Mouse (Mus musculus) MEL (cell line): Measurements from ENCODE around the gene Pakap. TPM values are rescaled to one million over a fixed set of nuclear protein-coding genes. Genes with fewer than 3 reads are reported as not detected.

ENCODE experiments used
- DNase-seq: peaks from one replicate; pipeline ENCODE4 v3.0.0; 2011; ENCODE audit warnings: low read depth, low spot score
- H3K27ac ChIP-seq: 2 replicates; pipeline ENCODE4 v1.5.1; 2012; ENCODE audit warnings: low read depth, mild to moderate bottlenecking, control low read depth, low read length, moderate library complexity; ENCODE audit not compliant: control insufficient read depth
- H3K27me3 ChIP-seq, 2 experiments: fragments of 150-350 bp in 1 of 2; sonication (generic) in 1 of 2; 2 replicates each; pipeline ENCODE4 v1.6.1; 2012; ENCODE audit warnings: low read length in 2 of 2, mild to moderate bottlenecking in 2 of 2, improper control_type of control experiment in 1 of 2, moderate library complexity in 1 of 2; ENCODE audit not compliant: insufficient read depth in 2 of 2, control insufficient read depth in 1 of 2
- H3K36me3 ChIP-seq, 2 experiments: 2 replicates each; pipeline ENCODE4 v1.6.1; 2012 to 2014; ENCODE audit warnings: low read length in 2 of 2, improper control_type of control experiment in 1 of 2, inconsistent platforms in 1 of 2, mild to moderate bottlenecking in 1 of 2; ENCODE audit not compliant: insufficient read depth in 2 of 2, control insufficient read depth in 1 of 2
- H3K4me1 ChIP-seq, 2 experiments: fragments of 150-350 bp in 1 of 2; sonication (generic) in 1 of 2; 2 replicates each; pipeline ENCODE4 v1.6.1; 2012; ENCODE audit warnings: low read length in 2 of 2, improper control_type of control experiment in 1 of 2, mild to moderate bottlenecking in 1 of 2; ENCODE audit not compliant: insufficient read depth in 2 of 2, control insufficient read depth in 1 of 2
- H3K4me3 ChIP-seq, 2 experiments: fragments of 150-350 bp in 1 of 2; sonication (generic) in 1 of 2; 2 replicates each; pipeline ENCODE4 v1.5.1; 2012; ENCODE audit warnings: low read depth in 2 of 2, low read length in 2 of 2, mild to moderate bottlenecking in 2 of 2, moderate library complexity in 2 of 2, control low read depth in 1 of 2, improper control_type of control experiment in 1 of 2; ENCODE audit not compliant: control insufficient read depth in 1 of 2, insufficient read depth in 1 of 2
- H3K79me2 ChIP-seq: 2 replicates; pipeline ENCODE4 v1.6.1; 2012; ENCODE audit warnings: mild to moderate bottlenecking, low read length, moderate library complexity; ENCODE audit not compliant: control insufficient read depth, poor library complexity, insufficient read depth
- H3K9ac ChIP-seq: 2 replicates; pipeline ENCODE4 v1.6.1; 2012; ENCODE audit warnings: low read depth, mild to moderate bottlenecking, control low read depth, low read length, moderate library complexity; ENCODE audit not compliant: control insufficient read depth, poor library complexity, severe bottlenecking
- H3K9me3 ChIP-seq: fragments of 150-350 bp; sonication (generic); replicated peaks from 2 replicates; pipeline ENCODE4 v1.6.1; 2012; ENCODE audit warnings: mild to moderate bottlenecking, low read length, improper control_type of control experiment, moderate library complexity; ENCODE audit not compliant: insufficient read depth
- BHLHE40 ChIP-seq: IDR thresholded peaks from 2 replicates; pipeline ENCODE4 v1.6.1; 2012; ENCODE audit warnings: low read depth, mild to moderate bottlenecking, inconsistent platforms, low read length, improper control_type of control experiment, borderline replicate concordance
- E2F4 ChIP-seq: IDR thresholded peaks from 2 replicates; pipeline ENCODE4 v1.6.1; 2011; ENCODE audit warnings: low read depth, low read length, improper control_type of control experiment, borderline replicate concordance
- EP300 ChIP-seq, 2 experiments: IDR thresholded peaks; 2 replicates each; pipeline ENCODE4 v1.6.1; 2011; ENCODE audit warnings: improper control_type of control experiment in 2 of 2, low read length in 2 of 2, low read depth in 1 of 2, mild to moderate bottlenecking in 1 of 2
- ETS1 ChIP-seq: IDR thresholded peaks from 2 replicates; pipeline ENCODE4 v1.6.1; 2012; ENCODE audit warnings: low read depth, mild to moderate bottlenecking, inconsistent platforms, low read length, improper control_type of control experiment, moderate library complexity
- GATA1 ChIP-seq: IDR thresholded peaks from 2 replicates; pipeline ENCODE4 v1.6.1; 2011; ENCODE audit warnings: low read depth, low read length, improper control_type of control experiment
- JUND ChIP-seq: IDR thresholded peaks from 2 replicates; pipeline ENCODE4 v1.6.1; 2011; ENCODE audit warnings: low read depth, mild to moderate bottlenecking, improper control_type of control experiment, low read length
- KAT2A ChIP-seq: conservative IDR thresholded peaks from 2 replicates; pipeline ENCODE4 v1.6.1; 2012; ENCODE audit warnings: low read depth, low read length, improper control_type of control experiment, inconsistent platforms
- MAFK ChIP-seq: IDR thresholded peaks from 2 replicates; pipeline ENCODE4 v1.6.1; 2011; ENCODE audit warnings: low read depth, mild to moderate bottlenecking, low read length, improper control_type of control experiment, borderline replicate concordance
- MAX ChIP-seq: IDR thresholded peaks from 2 replicates; pipeline ENCODE4 v1.6.1; 2011; ENCODE audit warnings: low read length, improper control_type of control experiment
- MEF2A ChIP-seq: IDR thresholded peaks from 2 replicates; pipeline ENCODE4 v1.6.1; 2014; ENCODE audit warnings: low read depth, mild to moderate bottlenecking, inconsistent platforms, low read length, improper control_type of control experiment; ENCODE audit not compliant: poor library complexity, insufficient replicate concordance, severe bottlenecking; ENCODE audit errors: extremely low read depth
- MXI1 ChIP-seq: IDR thresholded peaks from 2 replicates; pipeline ENCODE4 v1.6.1; 2011; ENCODE audit warnings: mild to moderate bottlenecking, low read depth, low read length, improper control_type of control experiment
- MYB ChIP-seq: IDR thresholded peaks from 2 replicates; pipeline ENCODE4 v1.6.1; 2011; ENCODE audit warnings: mild to moderate bottlenecking, low read depth, low read length, improper control_type of control experiment
- NRF1 ChIP-seq: IDR thresholded peaks from 2 replicates; pipeline ENCODE4 v1.6.1; 2014; ENCODE audit warnings: low read depth, mild to moderate bottlenecking, inconsistent platforms, low read length, improper control_type of control experiment, moderate library complexity; ENCODE audit not compliant: poor library complexity, insufficient read depth, severe bottlenecking
- POLR2A ChIP-seq, 2 experiments: IDR thresholded peaks; 2 replicates each; pipeline ENCODE4 v1.6.1; 2011 to 2012; ENCODE audit warnings: low read length in 2 of 2, mild to moderate bottlenecking in 2 of 2, control low read depth in 1 of 2, improper control_type of control experiment in 1 of 2, low read depth in 1 of 2, moderate library complexity in 1 of 2; ENCODE audit not compliant: control insufficient read depth in 1 of 2, insufficient read depth in 1 of 2, poor library complexity in 1 of 2
- POLR2AphosphoS2 ChIP-seq: IDR thresholded peaks from 2 replicates; pipeline ENCODE4 v1.6.1; 2011; ENCODE audit warnings: low read length, improper control_type of control experiment
- POLR2AphosphoS5 ChIP-seq: IDR thresholded peaks from 2 replicates; pipeline ENCODE4 v1.6.1; 2012; ENCODE audit warnings: low read depth, borderline replicate concordance, mild to moderate bottlenecking, inconsistent platforms, low read length, moderate library complexity, mixed read lengths
- RAD21 ChIP-seq: IDR thresholded peaks from 2 replicates; pipeline ENCODE4 v1.6.1; 2011; ENCODE audit warnings: mild to moderate bottlenecking, low read depth, low read length, improper control_type of control experiment
- RCOR1 ChIP-seq: IDR thresholded peaks from 2 replicates; pipeline ENCODE4 v1.6.1; 2012; ENCODE audit warnings: low read depth, mild to moderate bottlenecking, inconsistent platforms, low read length, improper control_type of control experiment
- SIN3A ChIP-seq: IDR thresholded peaks from 2 replicates; pipeline ENCODE4 v1.6.1; 2012; ENCODE audit warnings: low read length, improper control_type of control experiment, inconsistent platforms
- TAL1 ChIP-seq: IDR thresholded peaks from 2 replicates; pipeline ENCODE4 v1.6.1; 2012; ENCODE audit warnings: mild to moderate bottlenecking, inconsistent platforms, low read length, moderate library complexity, mixed read lengths
- TCF12 ChIP-seq: IDR thresholded peaks from 2 replicates; pipeline ENCODE4 v1.6.1; 2014; ENCODE audit warnings: low read depth, mild to moderate bottlenecking, inconsistent platforms, low read length, improper control_type of control experiment, moderate library complexity
- USF1 ChIP-seq: IDR thresholded peaks from 2 replicates; pipeline ENCODE4 v1.6.1; 2014; ENCODE audit warnings: low read depth, mild to moderate bottlenecking, inconsistent platforms, low read length, improper control_type of control experiment, moderate library complexity
- USF2 ChIP-seq, 2 experiments: IDR thresholded peaks; 2 replicates each; pipeline ENCODE4 v1.6.1; 2011 to 2012; ENCODE audit warnings: improper control_type of control experiment in 2 of 2, low read length in 2 of 2, borderline replicate concordance in 1 of 2, inconsistent platforms in 1 of 2, low read depth in 1 of 2, mild to moderate bottlenecking in 1 of 2; ENCODE audit not compliant: insufficient read depth in 1 of 2
- ZKSCAN1 ChIP-seq: IDR thresholded peaks from 2 replicates; pipeline ENCODE4 v1.6.1; 2012; ENCODE audit warnings: low read depth, mild to moderate bottlenecking, inconsistent platforms, low read length, improper control_type of control experiment, moderate library complexity
- ZMIZ1 ChIP-seq: IDR thresholded peaks from 2 replicates; pipeline ENCODE4 v1.6.1; 2012; ENCODE audit warnings: low read depth, mild to moderate bottlenecking, inconsistent platforms, low read length, improper control_type of control experiment, moderate library complexity
- polyA plus RNA-seq, 2 experiments: library from polyadenylated mRNA; stranded (reverse) in 1 of 2; unstranded in 1 of 2; fragments of >175 nt in 1 of 2; fragments of >200 nt in 1 of 2; gene quantifications; 2 replicates each; pipeline versions ENCODE4 v1.2.1 to v1.2.4; 2012; ENCODE audit warnings: low replicate concordance in 2 of 2, low read depth in 1 of 2; ENCODE audit not compliant: insufficient read length in 2 of 2, insufficient read depth in 1 of 2, missing spikeins in 1 of 2
- total RNA-seq: library from RNA; depleted of rRNA; stranded (reverse); fragments of 300-350 nt; gene quantifications from 2 replicates; pipeline ENCODE4 v1.2.3, GENCODE M21; 2012

Pakap gene
- total and polyA plus RNA-seq, 3 experiments = not detected

DNA sequence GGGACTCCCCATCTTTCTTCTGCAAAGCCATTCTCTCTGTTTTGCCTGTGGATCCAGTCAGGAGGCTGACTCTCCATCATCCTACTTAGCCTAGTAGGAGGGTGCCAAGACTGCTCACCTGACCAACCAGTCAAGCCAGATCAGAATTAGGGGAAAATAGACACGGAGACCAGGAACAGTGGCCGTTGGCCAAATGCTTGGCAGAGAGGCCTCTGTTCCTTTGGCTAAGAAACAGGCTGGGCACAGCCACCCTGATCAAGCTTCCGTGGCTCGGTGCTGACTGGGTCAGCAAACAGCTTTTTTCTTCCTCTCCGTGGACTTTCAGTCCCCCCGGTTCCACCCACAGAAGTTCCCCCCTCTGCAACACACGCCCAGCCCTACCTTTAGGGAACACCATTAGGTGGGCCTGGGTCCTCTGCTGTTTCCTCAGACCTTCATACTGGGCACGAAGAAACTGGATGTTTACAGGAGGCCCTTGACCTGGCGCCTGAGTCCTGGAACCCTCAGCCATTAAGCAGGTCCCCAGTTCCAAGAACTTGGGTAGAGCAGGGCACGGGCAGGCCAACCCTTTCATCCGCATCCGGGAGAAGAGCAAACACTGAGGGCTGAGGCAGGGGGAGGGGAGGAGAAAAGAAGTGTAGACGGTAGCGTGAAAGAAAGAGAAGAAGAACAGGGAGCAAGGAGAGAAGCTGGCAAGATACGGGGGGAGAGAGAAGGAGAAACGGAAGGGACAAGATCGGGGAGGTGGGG is 347.4 kb downstream of the Pakap start:
- H3K27me3 ChIP-seq = peaks cover 0 to 5% of the 10 kb centered on the region in 2 experiments; a peak in 3 of 4 replicates
- H3K4me1 ChIP-seq = peaks cover 0 to 18% of the 10 kb centered on the region in 2 experiments; a peak in 2 of 4 replicates
- no peak overlapping the region for H3K4me3 ChIP-seq
- H3K27ac ChIP-seq = no peak overlapping the region
- TF ChIP-seq EP300 (IDR thresholded peaks at IDR 0.05; ENCODE audit: low read depth in 1 of 2, low read length in 2 of 2) (no peak), SIN3A (no peak), JUND (no peak), RAD21 (no peak), ZMIZ1 (no peak), E2F4 (no peak), ZKSCAN1 (no peak), KAT2A (no peak), MAFK (no peak), USF2 (IDR thresholded peaks at IDR 0.05; ENCODE audit: borderline replicate concordance in 1 of 2, insufficient read depth in 1 of 2, low read depth in 1 of 2, low read length in 2 of 2) (no peak), MXI1 (no peak), ETS1 (no peak), POLR2AphosphoS5 (no peak), TCF12 (no peak), MAX (no peak), POLR2AphosphoS2 (no peak), BHLHE40 (no peak), MYB (no peak), GATA1 (no peak), USF1 (no peak)
- H3K9me3 ChIP-seq = no peaks in the 10 kb centered on the region
- H3K79me2 ChIP-seq = no peaks in the 10 kb centered on the region
- H3K9ac ChIP-seq = no peak overlapping the region
- no peak for DNase-seq
- peaks cover 0 to 14% of the 10 kb centered on the region in 2 experiments; a peak in 2 of 4 replicates for H3K36me3 ChIP-seq

DNA sequence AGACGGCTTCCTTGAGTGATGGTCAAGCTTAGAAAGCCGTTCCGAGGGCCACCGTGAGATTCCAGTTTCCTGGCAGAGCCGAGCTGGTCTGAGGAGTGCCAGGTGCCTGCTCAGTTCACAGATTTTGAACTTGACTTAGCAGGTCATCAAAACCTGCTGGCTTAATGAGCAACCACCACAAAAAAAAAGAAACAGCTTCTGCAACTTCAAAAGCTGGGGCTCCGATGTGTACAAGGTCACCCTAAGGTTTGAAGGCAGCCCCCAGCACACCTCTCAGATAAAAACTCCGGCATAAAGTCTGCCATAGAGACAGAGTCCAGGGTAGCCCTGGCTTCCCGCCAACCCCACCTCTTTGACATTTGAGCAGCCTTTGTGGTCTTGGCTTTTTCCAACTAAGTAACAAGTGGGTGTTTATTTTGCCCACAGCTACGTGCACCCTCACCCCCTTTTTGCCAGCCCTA is 348.3 kb downstream of the Pakap start, which contains the start of gene D630039A03Rik:
Gene D630039A03Rik (minus strand): TSS at position 97 of the 461 bp plus-strand sequence.
- no peak for TF ChIP-seq MAFK
- TF ChIP-seq ZMIZ1 = no peak
- TF ChIP-seq JUND = no peak
- TF ChIP-seq MEF2A = no peak
- no peak for TF ChIP-seq RAD21
- no peak for TF ChIP-seq NRF1
- TF ChIP-seq RCOR1 = no peak
- TF ChIP-seq E2F4 = no peak
- no peak for TF ChIP-seq EP300 (IDR thresholded peaks at IDR 0.05; ENCODE audit: low read depth in 1 of 2, low read length in 2 of 2)
- no peak for TF ChIP-seq TAL1
- TF ChIP-seq ZKSCAN1 = no peak
- no peak for TF ChIP-seq TCF12
- TF ChIP-seq POLR2A (IDR thresholded peaks at IDR 0.05; ENCODE audit: control insufficient read depth in 1 of 2, insufficient read depth in 1 of 2, low read depth in 1 of 2, low read length in 2 of 2, poor library complexity in 1 of 2) = no peak
- peaks cover 0 to 16% of the 10 kb centered on the region in 2 experiments; a peak in 2 of 4 replicates for H3K36me3 ChIP-seq
- H3K79me2 ChIP-seq = no peaks in the 10 kb centered on the region
- H3K9me3 ChIP-seq = no peaks in the 10 kb centered on the region
- peaks cover 0 to 2% of the 10 kb centered on the region in 2 experiments; a peak in 3 of 4 replicates for H3K27me3 ChIP-seq
- peak; percentile 21 for DNase-seq
- H3K4me1 ChIP-seq = peaks cover 0 to 23% of the 10 kb centered on the region in 2 experiments; a peak in 2 of 4 replicates
- no peak within 1 kb of the TSS for H3K4me3 ChIP-seq
- H3K9ac ChIP-seq = no peak within 1 kb of the TSS
- H3K27ac ChIP-seq = no peak within 1 kb of the TSS
